Mouse (Mus musculus) ES-E14 (cell line): Measurements from ENCODE around the gene Tlr9. TPM values are rescaled to one million over a fixed set of nuclear protein-coding genes. Genes with fewer than 3 reads are reported as not detected.

Source experiments
- DNase-seq: peaks from one replicate; pipeline ENCODE4 v3.0.0-alpha.2; 2013; ENCODE audit warnings: low read depth, low spot score
- H3K27ac ChIP-seq: 2 replicates; pipeline ENCODE4 v1.5.1; 2012; ENCODE audit warnings: low read depth, mild to moderate bottlenecking, low read length, moderate library complexity, mixed read lengths; ENCODE audit not compliant: poor library complexity, insufficient read depth, severe bottlenecking
- H3K36me3 ChIP-seq: 2 replicates; pipeline ENCODE4 v1.6.1; 2012; ENCODE audit warnings: mild to moderate bottlenecking, low read length, moderate library complexity, mixed read lengths; ENCODE audit not compliant: control insufficient read depth, poor library complexity, insufficient read depth, severe bottlenecking
- H3K4me1 ChIP-seq, 2 experiments: fragments of 150-350 bp in 1 of 2; sonication (generic) in 1 of 2; 2 replicates each; pipeline ENCODE4 v1.6.1; 2012; ENCODE audit warnings: low read length in 2 of 2, mild to moderate bottlenecking in 1 of 2, mixed read lengths in 1 of 2; ENCODE audit not compliant: control insufficient read depth in 2 of 2, insufficient read depth in 2 of 2, poor library complexity in 1 of 2
- H3K4me3 ChIP-seq, 2 experiments: fragments of 150-350 bp in 1 of 2; sonication (generic) in 1 of 2; 2 replicates each; pipeline ENCODE4 v1.5.1; 2012; ENCODE audit warnings: low read length in 2 of 2, low read depth in 1 of 2, mild to moderate bottlenecking in 1 of 2, mixed read lengths in 1 of 2; ENCODE audit not compliant: insufficient read depth in 1 of 2, poor library complexity in 1 of 2, severe bottlenecking in 1 of 2
- H3K9ac ChIP-seq: 2 replicates; pipeline ENCODE4 v1.6.1; 2012; ENCODE audit warnings: low read depth, mild to moderate bottlenecking, low read length, mixed read lengths; ENCODE audit not compliant: poor library complexity, insufficient read depth, severe bottlenecking
- H3K9me3 ChIP-seq: fragments of 150-350 bp; sonication (generic); 2 replicates; pipeline ENCODE4 v1.6.1; 2012; ENCODE audit warnings: low read depth, mild to moderate bottlenecking, low read length; ENCODE audit not compliant: control insufficient read depth, insufficient read depth
- CHD2 ChIP-seq: IDR thresholded peaks from 2 replicates; pipeline ENCODE4 v1.6.1; 2014; ENCODE audit warnings: mild to moderate bottlenecking, low read depth, low read length, inconsistent platforms
- HCFC1 ChIP-seq: IDR thresholded peaks from 2 replicates; pipeline ENCODE4 v1.6.1; 2012; ENCODE audit warnings: low read length, inconsistent platforms, borderline replicate concordance; ENCODE audit not compliant: insufficient read depth
- MAFK ChIP-seq: IDR thresholded peaks from 2 replicates; pipeline ENCODE4 v1.6.1; 2014; ENCODE audit warnings: mild to moderate bottlenecking, low read depth, low read length, inconsistent platforms; ENCODE audit not compliant: insufficient read depth
- ZC3H11A ChIP-seq: IDR thresholded peaks from 2 replicates; pipeline ENCODE4 v1.6.1; 2012; ENCODE audit warnings: low read depth, mild to moderate bottlenecking, inconsistent platforms, low read length, borderline replicate concordance
- ZNF384 ChIP-seq: IDR thresholded peaks from 2 replicates; pipeline ENCODE4 v1.6.1; 2012; ENCODE audit warnings: low read depth, low read length, inconsistent platforms
- in situ Hi-C, 2 experiments: fragments of 600-800 bp; cut with MboI; formaldehyde crosslinking; loops; one replicate each; pipeline ENCODE4 v1.15.1; 2025; ENCODE audit warnings: low sequenced_read_pairs in 2 of 2, inconsistent platforms in 1 of 2; ENCODE audit not compliant: unreplicated experiment in 2 of 2
- total RNA-seq: library from RNA; depleted of rRNA; stranded (reverse); fragments of 300-350 nt; gene quantifications from 2 replicates; pipeline ENCODE4 v1.2.3, GENCODE M21; 2012

The Tlr9 gene
- total RNA-seq, 1 experiment = 0.09 TPM

- TF ChIP-seq CHD2 (no peak), HCFC1 (no peak), ZNF384 (no peak), ZC3H11A (no peak), MAFK (no peak)
- H3K4me3 ChIP-seq = no peak overlapping the region
- no peaks in the 10 kb centered on the region for H3K9me3 ChIP-seq
- no peak overlapping the region for H3K27ac ChIP-seq
- in situ Hi-C loops = no loop called here
- DNase-seq = no peak
- no peak overlapping the region for H3K9ac ChIP-seq
- H3K36me3 ChIP-seq = peaks cover 8% of the 10 kb centered on the region; the same call in 1 of the 2 replicates
- peaks cover 0 to 11% of the 10 kb centered on the region in 2 experiments; a peak in 2 of 4 replicates for H3K4me1 ChIP-seq
Observed at GRCm38 (mm10) chr9:106231220-106231619, 8.8 kb downstream of the Tlr9 start.

GRCm38 (mm10) chr9:106231816-106232215, 9.4 kb downstream of the Tlr9 start:
- H3K9ac ChIP-seq = no peak overlapping the region
- H3K9me3 ChIP-seq = no peaks in the 10 kb centered on the region
- peaks cover 0 to 9% of the 10 kb centered on the region in 2 experiments; a peak in 2 of 4 replicates for H3K4me1 ChIP-seq
- in situ Hi-C loops = no loop called here
- no peak overlapping the region for H3K4me3 ChIP-seq
- H3K36me3 ChIP-seq = peaks cover 8% of the 10 kb centered on the region; the same call in 1 of the 2 replicates
- TF ChIP-seq ZNF384 = no peak
- TF ChIP-seq ZC3H11A = no peak
- TF ChIP-seq MAFK = no peak
- no peak for DNase-seq
- H3K27ac ChIP-seq = no peak overlapping the region; the same call in 1 of the 2 replicates

GRCm38 (mm10) chr9:106232956-106233355, 10.6 kb downstream of the Tlr9 start:
- TF ChIP-seq ZC3H11A (no peak), ZNF384 (no peak), MAFK (no peak), CHD2 (no peak)
- H3K4me1 ChIP-seq = peaks cover 0 to 9% of the 10 kb centered on the region in 2 experiments; a peak in 2 of 4 replicates
- no peak overlapping the region for H3K4me3 ChIP-seq
- DNase-seq = no peak
- in situ Hi-C loops = no loop called here
- no peak overlapping the region for H3K9ac ChIP-seq
- no peaks in the 10 kb centered on the region for H3K9me3 ChIP-seq
- peaks cover 10% of the 10 kb centered on the region; the same call in 1 of the 2 replicates for H3K36me3 ChIP-seq
- no peak overlapping the region for H3K27ac ChIP-seq

GRCm38 (mm10) chr9:106233953-106234352, 11.6 kb downstream of the Tlr9 start:
- H3K36me3 ChIP-seq = peaks cover 18% of the 10 kb centered on the region; the same call in 1 of the 2 replicates
- H3K27ac ChIP-seq = no peak overlapping the region
- no peak overlapping the region for H3K9ac ChIP-seq
- H3K9me3 ChIP-seq = no peaks in the 10 kb centered on the region
- in situ Hi-C loops = no loop called here
- DNase-seq = no peak
- TF ChIP-seq ZC3H11A (no peak), CHD2 (no peak), HCFC1 (no peak), MAFK (no peak), ZNF384 (no peak)
- peaks cover 0 to 9% of the 10 kb centered on the region in 2 experiments; a peak in 2 of 4 replicates for H3K4me1 ChIP-seq
- no peak overlapping the region for H3K4me3 ChIP-seq
